Mouse (Mus musculus) adrenal gland, postnatal 25 days (tissue): ENCODE data around the gene C1rl. TPM values are rescaled to one million over a fixed set of nuclear protein-coding genes. Genes with fewer than 3 reads are reported as not detected.
"Not testable (repeated sequence)": the region's sequence is repeated elsewhere in the genome, so short reads cannot be mapped to it uniquely, and the experiment has no call there.

Source experiments
- DNase-seq: peaks from one replicate; pipeline ENCODE4 v3.0.0; 2021; ENCODE audit warnings: mixed read lengths
- total RNA-seq: library from RNA; stranded (reverse); gene quantifications from 2 replicates; pipeline ENCODE4 v1.2.3, GENCODE M21; 2021

Gene C1rl
- total RNA-seq, 1 experiment from 2014 or later = 17.3 TPM

DNA sequence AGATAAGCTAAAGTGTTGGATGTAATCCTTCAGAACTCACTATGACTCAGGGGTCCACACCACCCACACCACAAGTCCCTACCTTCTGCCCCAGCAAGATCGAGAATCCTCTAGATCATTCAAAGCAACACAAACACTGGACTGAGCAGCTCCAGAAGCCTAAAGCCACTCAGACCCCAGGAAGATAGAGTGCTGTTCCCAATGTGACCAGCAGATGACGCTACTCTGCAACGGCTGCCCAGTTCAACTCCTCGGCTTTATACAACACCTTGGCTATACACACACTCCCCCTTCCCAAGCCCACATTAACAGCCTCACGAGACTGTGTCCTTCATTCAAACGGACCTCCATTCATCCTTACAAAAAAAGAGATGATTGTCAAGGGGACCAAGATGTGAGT, 20.1 kb upstream of the C1rl start:
- peak; percentile 60 for DNase-seq

GRCm38 (mm10) chr6:124474621-124475020, 18.3 kb upstream of the C1rl start:
- no peak for DNase-seq

DNA sequence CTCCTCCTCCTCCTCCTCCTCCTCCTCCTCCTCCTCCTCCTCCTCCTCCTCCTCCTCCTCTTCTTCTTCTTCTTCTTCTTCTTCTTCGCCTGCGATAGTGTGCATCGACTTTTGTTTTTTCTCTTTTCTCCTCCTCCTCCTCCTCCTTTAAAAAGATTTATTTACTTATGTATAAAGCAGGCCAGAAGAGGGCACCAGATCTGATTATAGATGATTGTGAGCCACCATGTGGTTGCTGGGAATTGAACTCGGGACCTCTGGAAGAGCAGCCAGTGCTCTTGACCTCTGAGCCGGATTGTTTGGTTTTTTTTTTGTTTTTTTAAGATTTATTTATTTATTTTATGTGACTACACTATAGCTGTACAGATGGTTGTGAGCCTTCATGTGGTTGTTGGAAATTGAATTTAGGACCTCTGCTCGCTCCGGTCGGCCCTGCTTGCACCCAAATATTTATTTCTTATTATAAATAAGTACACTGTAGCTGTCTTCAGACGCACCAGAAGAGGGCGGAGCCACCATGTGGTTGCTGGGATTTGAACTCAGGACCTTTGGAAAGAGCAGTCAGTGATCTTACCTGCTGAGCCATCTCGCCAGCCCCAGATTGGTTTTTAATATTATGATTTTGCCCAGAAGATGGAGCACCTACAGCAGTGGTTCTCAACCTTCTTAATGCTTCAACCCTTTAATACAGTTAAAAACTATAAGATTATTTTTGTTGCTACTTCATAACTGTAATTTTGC, 17.4 kb upstream of the C1rl start:
- DNase-seq = not testable (repeated sequence)

DNA sequence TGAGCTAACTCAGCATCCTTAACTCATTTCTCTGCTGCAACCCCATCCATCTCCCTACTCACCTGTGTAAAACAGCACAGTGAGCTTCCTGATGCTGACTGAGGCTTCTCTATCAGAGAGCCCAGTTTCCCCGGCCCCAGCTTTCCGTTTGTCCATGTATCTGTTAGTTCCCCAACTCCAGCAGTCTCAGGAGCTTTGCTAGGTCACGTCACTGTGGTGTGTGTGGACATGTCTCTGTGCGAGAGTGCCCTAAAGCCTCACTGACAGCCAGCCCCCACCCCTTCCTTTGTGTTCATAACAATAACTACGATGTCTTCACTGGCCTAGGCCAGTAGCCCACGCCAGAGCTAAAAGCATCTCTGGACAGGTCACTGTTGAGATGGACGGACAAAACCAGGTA, 16.7 kb upstream of the C1rl start:
- no peak for DNase-seq

DNA sequence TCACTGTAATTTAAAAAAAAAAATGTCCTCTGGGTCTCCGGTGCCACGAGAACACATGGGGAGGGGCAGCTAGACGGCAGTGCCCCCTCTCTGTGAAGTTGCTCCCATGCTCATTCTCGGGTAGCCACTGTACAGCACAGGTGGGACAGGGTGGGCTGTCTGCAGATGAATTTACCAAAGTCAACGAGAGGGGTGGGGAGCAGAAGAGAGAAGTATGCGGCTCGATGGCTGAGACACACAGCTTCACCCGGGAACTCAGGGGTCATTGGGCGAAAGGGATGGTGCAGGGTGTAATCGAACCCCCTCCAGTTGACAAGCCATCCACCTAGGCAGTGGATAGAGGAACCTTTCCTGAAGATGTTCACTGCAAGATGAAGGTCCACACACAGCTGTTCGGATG, 16.1 kb upstream of the C1rl start:
- no peak for DNase-seq

GRCm38 (mm10) chr6:124477221-124477655, 15.7 kb upstream of the C1rl start:
- DNase-seq = no peak

DNA sequence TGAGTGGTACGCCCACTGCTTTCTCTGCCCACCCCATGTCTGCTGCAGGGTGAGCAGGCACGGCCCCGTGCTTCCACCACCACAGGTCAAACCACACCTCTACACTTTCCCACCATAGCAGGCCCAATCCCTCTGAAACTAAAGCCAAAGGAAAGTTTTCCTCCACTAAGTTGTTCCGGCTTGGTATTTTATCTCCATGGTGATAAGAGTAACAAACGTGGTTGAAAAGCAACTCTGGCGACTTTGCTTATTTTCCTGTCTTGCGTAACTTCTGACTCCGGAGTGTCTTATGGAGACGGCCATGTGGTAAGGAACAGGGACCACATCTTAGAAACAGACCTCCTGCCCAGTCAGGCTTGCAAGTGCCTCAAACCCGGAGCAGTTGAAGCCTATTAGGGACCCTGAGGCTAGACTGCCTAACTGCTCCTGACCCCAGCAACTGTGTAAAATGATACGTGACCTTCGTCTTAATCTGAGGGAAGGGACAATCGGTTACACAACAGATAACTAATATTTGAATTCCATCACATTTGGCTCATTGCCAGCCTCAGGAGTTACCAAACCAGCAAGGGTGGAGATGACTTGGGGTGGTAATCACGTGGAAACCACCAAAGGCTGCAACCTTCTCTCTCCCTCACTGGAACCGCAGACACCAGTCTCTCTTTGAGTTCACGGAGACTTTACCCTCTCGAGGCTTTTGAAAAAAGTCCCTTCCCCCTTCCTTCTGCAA, 14.8 kb upstream of the C1rl start:
- no peak for DNase-seq

DNA sequence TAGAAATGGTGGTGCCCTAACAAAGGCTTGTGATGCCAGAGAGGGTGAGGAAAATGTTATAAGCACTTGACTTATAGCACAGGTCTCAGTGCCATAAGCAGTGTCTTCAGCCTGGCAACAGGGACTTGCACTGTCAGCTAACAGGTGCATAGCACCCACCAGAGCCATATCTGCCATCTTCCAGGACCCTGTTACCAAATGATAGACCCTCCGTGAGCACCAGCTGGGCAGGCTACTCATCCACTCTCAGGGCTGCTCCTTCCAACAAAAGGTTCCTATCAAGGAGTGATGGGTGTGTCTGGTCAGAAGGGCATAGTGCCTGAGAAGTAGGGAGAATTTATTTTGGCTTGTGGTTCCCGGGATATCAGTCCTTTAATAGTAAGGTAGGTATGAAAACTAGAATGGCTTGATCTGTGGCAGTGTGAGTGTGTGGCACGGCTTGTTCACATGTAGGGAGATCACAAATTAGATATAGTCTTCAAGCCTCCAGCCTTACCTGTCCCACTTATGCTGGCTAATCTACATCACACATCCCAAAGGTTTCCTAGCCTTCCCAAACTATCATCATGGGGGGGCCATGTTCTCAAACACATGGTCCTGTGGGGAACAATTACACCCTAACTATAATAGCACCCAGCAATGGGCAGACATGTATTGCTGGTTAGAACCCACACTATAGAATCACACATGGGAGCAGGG, 13.9 kb upstream of the C1rl start:
- DNase-seq = no peak

DNA sequence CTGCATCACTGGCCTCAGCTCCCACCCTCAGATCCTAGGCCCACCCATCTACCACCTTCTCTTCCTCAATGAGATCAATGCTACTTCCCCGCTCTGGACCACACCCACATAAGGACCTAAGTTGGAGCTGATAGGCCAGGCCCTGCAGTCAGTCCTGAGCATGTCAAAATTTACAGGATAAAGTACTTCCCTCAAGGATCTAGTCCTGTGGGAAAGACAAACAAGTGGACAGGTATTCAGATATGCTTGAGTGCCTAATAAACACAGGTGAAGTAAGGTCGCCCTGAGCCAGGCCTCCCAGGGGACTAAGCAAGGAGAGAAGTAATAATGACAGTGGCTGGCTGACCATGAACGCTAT, 13.4 kb upstream of the C1rl start:
- no peak for DNase-seq

DNA sequence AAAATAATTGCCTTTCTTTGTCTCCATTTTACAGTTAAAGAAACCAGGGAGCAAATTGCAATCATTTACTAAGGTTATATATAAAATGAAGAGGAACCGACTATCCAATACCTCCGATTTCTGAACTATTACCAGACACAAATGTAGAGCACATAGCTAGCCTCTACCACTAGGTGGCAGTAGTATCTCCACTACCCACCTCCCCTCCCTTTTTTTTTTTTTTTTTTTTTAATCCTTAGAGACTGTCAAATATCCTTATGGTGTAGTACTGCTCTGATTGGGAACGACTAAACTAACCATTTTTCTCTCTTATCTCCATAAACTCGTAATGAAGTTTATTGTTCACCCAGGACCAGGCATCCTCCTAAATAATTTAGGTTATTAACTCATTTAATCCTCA, 12.6 kb upstream of the C1rl start:
- no peak for DNase-seq

- DNase-seq = peak; percentile 60
Measured at GRCm38 (mm10) chr6:124481571-124481970, 11.3 kb upstream of the C1rl start.

DNA sequence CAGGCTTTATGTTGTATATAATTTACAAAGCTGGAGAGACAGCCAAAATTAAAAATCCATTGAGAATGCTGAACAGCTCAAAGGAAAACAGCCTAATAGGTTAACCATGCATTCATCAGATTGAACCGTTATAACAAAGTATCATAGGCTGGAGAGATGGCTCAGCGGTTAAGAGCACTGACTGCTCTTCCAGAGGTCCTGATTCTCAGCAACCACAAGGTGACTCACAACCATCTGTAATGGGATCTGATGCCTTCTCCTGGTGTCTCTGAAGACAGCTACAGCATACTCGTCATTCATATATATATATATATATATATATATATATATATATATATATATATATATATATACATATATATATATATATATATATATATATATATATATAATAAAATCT, 9.1 kb upstream of the C1rl start:
- DNase-seq = not testable (repeated sequence)

GRCm38 (mm10) chr6:124484851-124485250, 8.1 kb upstream of the C1rl start:
- DNase-seq = peak; percentile 54

- no peak for DNase-seq
Measured at GRCm38 (mm10) chr6:124485414-124486144, 7.3 kb upstream of the C1rl start.

DNA sequence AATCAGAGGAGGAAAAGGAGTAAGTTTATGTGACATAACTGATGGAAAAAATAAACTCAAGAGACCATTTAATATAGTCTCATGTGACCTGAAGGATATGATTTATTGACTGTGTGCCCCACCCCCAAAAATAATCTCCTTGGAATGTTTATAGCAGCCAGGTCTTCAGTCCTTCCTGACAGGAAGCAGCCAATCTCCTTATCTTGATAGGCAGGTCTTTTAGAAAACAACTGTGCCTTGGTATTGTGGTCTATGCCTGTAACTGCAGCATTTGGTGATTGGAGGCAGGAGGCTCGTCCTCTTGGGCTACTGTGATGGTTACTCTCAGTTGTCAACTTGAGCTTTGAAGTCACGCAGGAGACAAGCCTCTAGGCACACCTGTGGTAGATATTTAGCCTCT, 5.4 kb upstream of the C1rl start:
- DNase-seq = no peak

DNA sequence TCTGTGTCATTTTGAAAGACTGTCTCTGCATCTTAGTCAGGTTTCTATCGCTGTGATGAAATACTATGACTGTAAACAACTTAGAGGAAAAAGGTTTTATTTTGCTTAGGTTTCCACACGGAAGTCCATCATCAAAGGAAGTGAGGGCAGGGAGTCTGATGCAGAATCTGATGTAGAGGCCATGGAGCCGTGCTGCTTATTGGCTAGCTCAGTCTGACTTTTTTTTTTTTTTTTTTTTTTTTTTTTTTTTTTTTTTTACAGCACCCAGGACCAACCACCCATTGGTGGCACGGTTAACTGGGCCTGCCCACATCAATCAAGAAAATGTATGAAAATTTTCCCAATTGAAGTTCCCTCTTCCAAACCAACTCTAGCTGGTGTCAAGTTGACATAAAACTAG, 4.0 kb upstream of the C1rl start:
- no peak for DNase-seq

DNA sequence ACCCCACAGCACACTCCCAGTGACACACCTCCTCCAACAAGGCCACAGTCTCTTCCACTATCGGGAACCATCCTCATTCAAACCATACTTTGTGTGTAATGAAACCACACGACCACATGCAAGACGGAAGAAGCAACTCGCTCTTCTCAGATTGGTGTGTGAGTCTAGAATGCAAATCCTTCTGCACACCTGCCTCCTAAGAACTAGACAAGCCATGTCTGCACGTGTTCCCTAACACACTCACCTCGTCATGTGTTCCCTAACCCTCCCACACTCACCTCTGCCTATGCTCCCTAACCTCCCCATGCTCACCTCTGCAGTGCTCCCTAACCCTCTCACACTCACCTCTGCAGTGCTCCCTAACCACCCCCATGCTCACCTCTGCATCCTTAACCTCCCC, 1.5 kb upstream of the C1rl start:
- DNase-seq = no peak

- no peak for DNase-seq
Measured at GRCm38 (mm10) chr6:124493886-124494285, 973 bp downstream of the C1rl start.

- no peak for DNase-seq
Measured at GRCm38 (mm10) chr6:124496054-124496453, 3.1 kb downstream of the C1rl start.

DNA sequence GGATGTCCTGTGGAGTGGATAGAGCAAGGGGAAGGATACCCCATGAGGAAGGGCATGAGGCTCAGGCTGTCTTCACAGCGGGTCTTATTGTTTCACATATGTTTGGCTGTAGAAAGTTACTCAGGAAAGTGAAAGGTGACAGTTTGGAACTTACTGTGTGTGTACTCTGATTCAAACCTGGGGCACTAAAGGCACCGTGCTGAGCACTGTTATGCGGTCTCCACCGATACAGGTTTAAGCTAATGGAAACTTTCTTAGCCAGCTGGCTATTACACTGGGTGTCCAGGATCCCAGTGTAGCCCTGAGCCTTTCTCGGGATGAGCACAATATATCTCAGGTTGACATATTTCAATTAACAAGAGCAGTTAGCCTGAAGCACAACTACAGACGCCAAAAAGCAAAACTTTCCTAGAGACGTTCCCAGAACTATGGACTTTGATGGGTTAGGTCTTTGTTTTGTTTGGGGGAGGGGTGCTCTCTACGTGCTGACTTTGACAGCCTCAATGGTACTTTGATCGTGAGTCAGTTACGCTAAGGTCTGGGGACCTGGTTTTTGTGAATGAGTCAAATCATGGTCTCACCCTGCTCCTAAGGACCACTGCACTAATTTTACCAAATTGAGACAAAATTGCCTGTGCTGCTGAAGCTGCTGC, 7.1 kb downstream of the C1rl start:
- no peak for DNase-seq

GRCm38 (mm10) chr6:124501473-124501872, 8.6 kb downstream of the C1rl start:
- no peak for DNase-seq

DNA sequence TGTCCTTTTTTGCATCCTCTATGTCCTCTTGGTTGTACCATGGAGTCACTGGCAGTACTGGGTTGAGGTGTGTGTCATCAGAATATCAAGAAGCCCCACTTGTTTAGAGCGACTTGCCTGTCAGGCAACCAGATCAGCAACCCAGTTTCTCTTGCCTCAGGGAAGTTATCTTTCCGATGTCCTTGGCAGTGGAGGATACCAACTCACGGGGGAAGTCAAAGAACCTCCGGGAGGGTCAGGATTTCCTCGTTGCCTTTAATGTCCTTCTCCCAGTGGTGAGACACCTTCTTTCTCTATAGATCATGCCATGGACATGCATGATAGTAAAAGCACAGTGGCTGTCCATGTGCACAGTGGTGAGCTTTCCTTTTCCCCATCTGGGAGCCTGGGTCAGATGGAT, 9.1 kb downstream of the C1rl start:
- no peak for DNase-seq
